Mouse (Mus musculus): ENCODE measurements around the gene Ly6g6c.

The Ly6g6c gene

GRCm38 (mm10) chr17:35115046-35116019, 50.1 kb downstream of the Ly6g6c start, which contains the start of gene Ly6g5b:
TSS of gene Ly6g5b (minus strand) at chr17:35115428.
- DNase-seq (ENCODE audit: low read depth), result no peak

All from fibroblast of lung, adult 2 months (primary cell).